Mouse (Mus musculus) limb, embryonic 10.5 days (tissue): ENCODE results near the gene Etv2. TPM values are rescaled to one million over a fixed set of nuclear protein-coding genes. Genes with fewer than 3 reads are reported as not detected.

Experiments used
- DNase-seq: peaks from one replicate; pipeline ENCODE4 v3.0.0-alpha.2; 2017; ENCODE audit warnings: low spot score
- H3K27ac ChIP-seq: fragments of 300-500 bp; sonication (generic); 2 replicates; pipeline ENCODE4 v1.5.1; 2016; ENCODE audit warnings: mild to moderate bottlenecking
- H3K27me3 ChIP-seq: fragments of 300-500 bp; sonication (generic); 2 replicates; pipeline ENCODE4 v1.6.1; 2016; ENCODE audit warnings: low read depth, mild to moderate bottlenecking; ENCODE audit not compliant: poor library complexity, severe bottlenecking
- H3K36me3 ChIP-seq: fragments of 300-500 bp; sonication (generic); 2 replicates; pipeline ENCODE4 v1.6.1; 2016; ENCODE audit warnings: mild to moderate bottlenecking, moderate library complexity
- H3K4me1 ChIP-seq: fragments of 300-500 bp; sonication (generic); 2 replicates; pipeline ENCODE4 v1.6.1; 2016
- H3K4me3 ChIP-seq: fragments of 300-500 bp; sonication (generic); 2 replicates; pipeline ENCODE4 v1.5.1; 2016; ENCODE audit warnings: mild to moderate bottlenecking, moderate library complexity
- H3K9me3 ChIP-seq: fragments of 300-500 bp; sonication (generic); replicated peaks from 2 replicates; pipeline ENCODE4 v1.6.1; 2016; ENCODE audit warnings: mild to moderate bottlenecking
- WGBS: fragments of 180-500 bp; shearing (Covaris S2); methylation state at CpG from one replicate; pipeline ENCODE4 v1.1.7; 2016; 5-methylcytosine and 5-hydroxymethylcytosine counted together
- polyA plus RNA-seq: library from polyadenylated mRNA; unstranded; fragments of >200 nt; fragmentation: Nextera tagmentation; extraction: Ambion mirVana; gene quantifications from 2 replicates; pipeline ENCODE4 v1.2.1, GENCODE M21; 2016

Gene Etv2
- polyA plus RNA-seq, 1 experiment from 2014 or later: 1.3 TPM

GRCm38 (mm10) chr7:30607706-30608309 is 27.8 kb downstream of the Etv2 start:
- H3K9me3 ChIP-seq: no peaks in the 10 kb centered on the region
- DNase-seq: peak; percentile 67
- no peaks in the 10 kb centered on the region for H3K36me3 ChIP-seq
- no peak overlapping the region for H3K27ac ChIP-seq
- peaks cover 12% of the 10 kb centered on the region for H3K4me1 ChIP-seq
- 31% methylated on average over 8 of the region's 8 CpGs for WGBS
- H3K27me3 ChIP-seq: no peaks in the 10 kb centered on the region
- no peak overlapping the region for H3K4me3 ChIP-seq

GRCm38 (mm10) chr7:30604944-30605343 is 30.7 kb downstream of the Etv2 start:
- Histone ChIP-seq H3K9me3 (no peaks in the 10 kb centered on the region), H3K27me3 (no peaks in the 10 kb centered on the region), H3K36me3 (no peaks in the 10 kb centered on the region), H3K4me1 (peaks cover 6% of the 10 kb centered on the region), H3K27ac (no peak overlapping the region), H3K4me3 (no peak overlapping the region)
- WGBS: 87% methylated on average over 8 of the region's 8 CpGs
- DNase-seq: no peak

- Histone ChIP-seq H3K27ac (no peak overlapping the region), H3K36me3 (no peaks in the 10 kb centered on the region), H3K4me3 (no peak overlapping the region), H3K9me3 (no peaks in the 10 kb centered on the region), H3K27me3 (no peaks in the 10 kb centered on the region), H3K4me1 (peaks cover 5% of the 10 kb centered on the region)
- 64% methylated on average over 8 of the region's 8 CpGs for WGBS
- DNase-seq: no peak
Measured at GRCm38 (mm10) chr7:30604424-30604823, 31.2 kb downstream of the Etv2 start.

- WGBS: 12% methylated on average over 2 of the region's 3 CpGs
- H3K36me3 ChIP-seq: no peaks in the 10 kb centered on the region
- H3K27ac ChIP-seq: no peak overlapping the region
- H3K9me3 ChIP-seq: no peaks in the 10 kb centered on the region
- no peak for DNase-seq
- H3K4me3 ChIP-seq: no peak overlapping the region
- H3K27me3 ChIP-seq: no peaks in the 10 kb centered on the region
- peaks cover 5% of the 10 kb centered on the region; the same call in 1 of the 2 replicates for H3K4me1 ChIP-seq
Measured at GRCm38 (mm10) chr7:30602583-30602982, 33.1 kb downstream of the Etv2 start.

- no peak overlapping the region for H3K27ac ChIP-seq
Measured at GRCm38 (mm10) chr7:30600651-30601050, 35.0 kb downstream of the Etv2 start.

GRCm38 (mm10) chr7:30599933-30600353 is 35.7 kb downstream of the Etv2 start:
- no peaks in the 10 kb centered on the region for H3K9me3 ChIP-seq
- H3K27me3 ChIP-seq: no peaks in the 10 kb centered on the region
- DNase-seq: peak; percentile 75
- no peak overlapping the region for H3K4me3 ChIP-seq
- peaks cover 5% of the 10 kb centered on the region; the same call in 1 of the 2 replicates for H3K4me1 ChIP-seq
- 4% methylated on average over 16 of the region's 16 CpGs for WGBS
- H3K27ac ChIP-seq: no peak overlapping the region
- no peaks in the 10 kb centered on the region for H3K36me3 ChIP-seq

More at GRCm38 (mm10) chr7:30600651-30601050, 35.0 kb downstream of the Etv2 start:
- no peak for DNase-seq
- Histone ChIP-seq H3K27me3 (no peaks in the 10 kb centered on the region), H3K9me3 (no peaks in the 10 kb centered on the region), H3K36me3 (no peaks in the 10 kb centered on the region), H3K4me3 (no peak overlapping the region), H3K4me1 (peaks cover 5% of the 10 kb centered on the region; the same call in 1 of the 2 replicates)
- WGBS: 81% methylated on average over 7 of the region's 7 CpGs

- Histone ChIP-seq H3K27me3 (no peaks in the 10 kb centered on the region), H3K4me1 (peaks cover 5% of the 10 kb centered on the region; the same call in 1 of the 2 replicates), H3K4me3 (no peak within 1 kb of the TSS), H3K36me3 (no peaks in the 10 kb centered on the region), H3K27ac (no peak within 1 kb of the TSS), H3K9me3 (no peaks in the 10 kb centered on the region)
- WGBS: 90% methylated on average over 12 of the region's 12 CpGs
- DNase-seq: no peak
Measured at GRCm38 (mm10) chr7:30598786-30599185, 36.9 kb downstream of the Etv2 start, which contains the start of gene Zbtb32. TSS of gene Zbtb32 (minus strand) at chr7:30598909.

- 79% methylated on average over 5 of the region's 5 CpGs for WGBS
- no peaks in the 10 kb centered on the region for H3K9me3 ChIP-seq
- H3K36me3 ChIP-seq: no peaks in the 10 kb centered on the region
- no peak overlapping the region for H3K4me3 ChIP-seq
- no peaks in the 10 kb centered on the region for H3K27me3 ChIP-seq
- no peaks in the 10 kb centered on the region for H3K4me1 ChIP-seq
- DNase-seq: no peak
- no peak overlapping the region for H3K27ac ChIP-seq
Measured at GRCm38 (mm10) chr7:30596811-30597210, 38.8 kb downstream of the Etv2 start.

GRCm38 (mm10) chr7:30596093-30596492 is 39.6 kb downstream of the Etv2 start:
- no peak overlapping the region for H3K4me3 ChIP-seq
- no peak for DNase-seq
- H3K4me1 ChIP-seq: no peaks in the 10 kb centered on the region
- WGBS: 89% methylated on average over 5 of the region's 5 CpGs
- H3K27me3 ChIP-seq: no peaks in the 10 kb centered on the region
- H3K36me3 ChIP-seq: no peaks in the 10 kb centered on the region
- H3K27ac ChIP-seq: no peak overlapping the region
- H3K9me3 ChIP-seq: no peaks in the 10 kb centered on the region

GRCm38 (mm10) chr7:30594510-30595024 is 41.1 kb downstream of the Etv2 start:
- H3K36me3 ChIP-seq: no peaks in the 10 kb centered on the region
- no peaks in the 10 kb centered on the region for H3K9me3 ChIP-seq
- no peak for DNase-seq
- H3K27me3 ChIP-seq: no peaks in the 10 kb centered on the region
- H3K4me3 ChIP-seq: no peak overlapping the region
- WGBS: 82% methylated on average over 4 of the region's 4 CpGs
- no peak overlapping the region for H3K27ac ChIP-seq
- peaks cover 8% of the 10 kb centered on the region for H3K4me1 ChIP-seq

- Histone ChIP-seq H3K9me3 (no peaks in the 10 kb centered on the region), H3K27ac (no peak overlapping the region), H3K4me3 (no peak overlapping the region), H3K4me1 (peaks cover 12% of the 10 kb centered on the region), H3K27me3 (no peaks in the 10 kb centered on the region), H3K36me3 (no peaks in the 10 kb centered on the region)
- WGBS: 84% methylated on average over 10 of the region's 10 CpGs
- no peak for DNase-seq
Measured at GRCm38 (mm10) chr7:30593579-30594509, 41.8 kb downstream of the Etv2 start.

- Histone ChIP-seq H3K27me3 (no peaks in the 10 kb centered on the region), H3K9me3 (no peaks in the 10 kb centered on the region), H3K4me3 (no peak overlapping the region), H3K36me3 (no peaks in the 10 kb centered on the region), H3K27ac (no peak overlapping the region), H3K4me1 (peaks cover 12% of the 10 kb centered on the region)
- 41% methylated on average over 5 of the region's 5 CpGs for WGBS
- no peak for DNase-seq
Measured at GRCm38 (mm10) chr7:30592772-30593423, 42.8 kb downstream of the Etv2 start.
